Mouse (Mus musculus) regulatory T cell (primary cell): ENCODE results near the gene Stard3nl.

Experiments
- in situ Hi-C: fragments of 300-600 bp; cut with MboI, MseI; formaldehyde crosslinking; loops from one replicate; pipeline ENCODE4 v1.15.1; 2025; ENCODE audit warnings: high pct_unique_total_duplicates

Stard3nl gene

DNA sequence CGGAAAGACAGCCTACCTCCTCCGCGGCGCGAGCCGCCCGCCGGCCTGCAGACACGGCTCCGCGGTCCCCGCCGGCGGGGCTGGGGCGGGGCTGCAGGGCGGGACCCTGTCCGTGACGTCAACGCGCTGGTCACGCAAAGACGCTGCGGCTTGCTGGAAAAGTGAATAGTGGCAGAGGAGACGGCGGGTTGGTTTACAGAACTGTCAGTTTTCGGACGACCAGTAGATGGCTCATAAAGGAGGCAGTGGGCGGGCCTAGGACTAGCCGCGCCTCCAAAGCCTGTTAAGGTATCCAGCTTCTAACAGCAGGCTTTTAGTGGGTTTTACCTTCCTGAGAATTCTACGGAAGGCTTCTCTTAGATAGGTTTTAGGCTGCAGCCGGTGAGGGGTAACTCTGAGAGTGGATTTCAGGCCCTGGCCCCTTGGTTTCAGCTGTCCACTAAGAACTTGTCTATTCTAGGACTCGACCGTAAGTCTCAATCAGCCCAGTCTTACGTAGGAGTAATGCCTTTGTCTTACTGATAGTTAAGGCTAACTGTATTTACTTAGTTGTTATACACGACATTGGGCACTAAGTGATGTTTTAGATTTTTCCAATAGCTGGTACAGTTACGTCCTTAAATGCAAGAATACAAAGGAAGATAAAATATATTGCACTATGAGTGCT, at the start of gene Stard3nl:
TSS of gene Stard3nl (minus strand) at position 108 of the 667 bp plus-strand sequence.
- in situ Hi-C loops = no loop called here

DNA sequence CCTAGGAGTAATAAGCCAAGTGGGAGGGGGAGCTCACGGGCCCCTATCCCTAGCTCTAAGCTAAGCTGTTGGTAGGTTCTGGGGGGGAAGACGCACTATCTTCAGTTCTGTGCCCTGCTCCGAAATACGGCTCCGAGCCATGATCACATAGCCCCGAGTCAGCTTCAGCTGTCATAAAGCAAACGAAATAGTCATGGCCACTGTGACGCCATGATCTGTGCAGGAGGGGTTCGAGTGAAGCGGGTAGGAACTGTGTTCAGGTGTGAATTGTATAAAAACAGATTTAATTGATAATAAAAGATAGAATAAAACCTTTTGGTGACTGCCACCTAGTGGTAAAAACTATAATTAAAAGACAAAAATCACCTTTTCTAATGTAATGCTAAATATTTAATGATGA, 42.4 kb upstream of the Stard3nl start:
- in situ Hi-C loops = loop anchor here (5.0 to 10.0 kb wide), 3 partner anchors 66 to 263 kb away; no protein-coding TSS in a partner anchor

GRCm38 (mm10) chr13:19429812-19430370, 34.3 kb upstream of the Stard3nl start:
- in situ Hi-C loops = loop anchor here (10.0 kb wide), 2 partner anchors 145 to 255 kb away; no protein-coding TSS in a partner anchor

GRCm38 (mm10) chr13:19428076-19428475, 32.5 kb upstream of the Stard3nl start:
- in situ Hi-C loops = no loop called here

DNA sequence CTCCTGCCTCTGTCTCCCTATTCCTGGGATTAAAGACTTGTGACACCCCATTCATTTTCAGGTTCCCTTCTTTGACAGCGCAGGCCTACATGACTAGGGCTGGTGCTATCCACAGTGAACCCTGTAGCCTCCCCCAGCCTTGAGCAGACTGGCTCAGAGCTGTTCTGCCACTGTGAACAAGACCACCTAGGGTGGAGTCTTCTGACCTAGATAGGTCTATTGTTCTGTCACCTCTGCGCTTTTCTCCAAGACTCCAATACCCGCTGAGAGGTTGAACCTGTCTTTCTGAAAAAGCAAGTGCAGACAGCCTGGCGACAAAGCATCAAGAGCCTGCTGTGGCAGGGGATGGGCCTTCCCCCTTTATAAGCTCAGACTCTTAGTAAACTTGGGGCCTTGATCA, 29.0 kb upstream of the Stard3nl start:
- in situ Hi-C loops = no loop called here

DNA sequence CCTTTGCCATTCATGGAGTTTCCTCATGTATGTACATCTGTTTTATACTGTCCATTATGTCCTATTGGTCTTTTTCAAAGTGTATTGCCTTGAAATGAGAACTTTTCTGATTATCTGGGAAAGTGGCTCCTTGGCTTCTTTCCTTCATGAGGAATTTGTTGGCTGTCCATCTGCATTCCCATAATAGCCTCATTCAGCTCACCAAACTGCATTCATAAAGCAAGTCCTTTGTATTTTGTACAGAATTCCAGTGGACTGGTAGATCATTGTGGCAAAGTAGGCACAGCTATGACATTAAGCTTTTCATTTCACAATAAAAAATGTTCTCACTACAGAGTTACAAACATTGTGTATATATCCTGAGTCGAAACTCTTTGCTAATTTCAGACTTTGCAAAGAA, 26.9 kb upstream of the Stard3nl start:
- in situ Hi-C loops = no loop called here

DNA sequence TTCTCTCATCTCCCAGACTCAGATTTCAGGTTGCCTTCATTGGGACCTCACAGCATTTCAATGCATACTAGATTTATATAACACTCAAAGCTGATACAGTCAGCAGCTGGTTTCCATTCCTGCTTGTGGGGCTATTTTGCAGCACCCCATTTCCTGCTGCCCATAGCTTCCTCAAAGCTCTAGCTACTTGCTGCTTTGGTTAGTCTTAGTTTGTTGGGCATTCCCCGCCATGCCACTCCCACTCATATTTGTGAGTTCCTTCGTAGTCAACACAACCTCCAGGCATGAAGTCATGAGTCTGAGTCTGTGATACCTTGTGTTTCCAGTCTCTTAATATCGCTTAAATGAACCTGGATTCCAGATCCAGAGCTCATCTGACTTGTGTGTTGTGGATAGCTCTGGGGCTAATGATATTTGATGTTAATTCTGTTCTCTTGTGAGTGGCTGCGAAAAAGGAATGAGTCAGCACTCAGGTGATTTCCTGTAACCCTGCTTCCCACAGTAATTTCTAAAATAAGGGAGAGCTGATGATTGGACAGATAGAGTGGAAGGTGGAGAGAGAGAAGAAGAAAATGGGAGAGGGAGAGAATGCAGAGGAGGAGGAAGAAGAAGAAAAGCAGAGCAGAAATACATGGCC, 22.4 kb upstream of the Stard3nl start:
- in situ Hi-C loops = no loop called here

- in situ Hi-C loops = no loop called here
These were observed 20.4 kb upstream of the Stard3nl start for GRCm38 (mm10) chr13:19415894-19416531.

DNA sequence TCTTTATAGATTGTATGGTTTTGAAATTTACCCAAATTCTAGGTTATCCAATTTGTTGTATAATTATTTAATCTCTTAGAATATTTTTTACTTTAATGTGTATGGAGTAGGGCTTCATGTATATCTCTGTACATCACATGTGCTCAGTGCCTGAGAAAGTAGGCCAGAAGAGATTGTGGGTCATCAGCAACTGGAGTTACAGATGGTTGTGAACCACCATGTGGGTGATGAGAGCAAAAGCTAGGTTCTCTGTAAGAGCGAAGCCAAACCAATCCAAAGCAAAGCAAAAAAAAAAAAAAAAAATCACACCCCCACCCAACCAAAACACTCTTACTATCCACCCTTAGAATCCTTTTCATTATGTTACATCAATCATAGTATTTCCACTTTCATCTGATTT, 19.7 kb upstream of the Stard3nl start:
- in situ Hi-C loops = no loop called here

DNA sequence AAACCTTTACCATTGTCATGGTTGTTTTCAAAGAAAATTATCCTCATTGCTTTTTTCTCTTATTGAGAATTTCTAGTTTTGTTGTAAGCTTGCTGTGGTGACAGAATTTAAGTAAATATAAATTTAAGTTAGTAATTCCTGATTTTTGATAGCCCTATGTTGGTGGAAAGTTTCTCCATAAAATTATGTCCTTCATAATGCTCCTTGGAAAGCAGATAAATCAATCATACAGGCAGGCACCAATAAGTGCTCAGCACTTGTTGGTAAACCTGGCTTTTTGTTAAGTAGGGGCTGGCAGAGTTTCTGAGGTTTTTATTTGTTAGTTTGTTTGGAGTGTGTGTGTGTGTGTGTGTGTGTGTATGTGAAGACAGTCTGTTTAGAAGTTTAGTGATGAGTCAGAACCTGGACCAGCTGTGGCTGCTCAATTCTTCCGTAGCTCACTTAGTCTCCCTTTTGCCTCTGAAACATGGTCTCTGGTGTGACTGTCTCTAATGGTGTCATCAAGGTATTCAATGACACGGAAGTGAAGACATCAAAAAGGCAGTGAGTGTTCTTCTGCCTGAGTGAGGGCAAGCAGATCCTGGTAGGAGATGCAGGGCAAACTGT, 16.8 kb upstream of the Stard3nl start:
- in situ Hi-C loops = no loop called here

- in situ Hi-C loops = no loop called here
These were observed 16.3 kb upstream of the Stard3nl start for GRCm38 (mm10) chr13:19411886-19412285.

DNA sequence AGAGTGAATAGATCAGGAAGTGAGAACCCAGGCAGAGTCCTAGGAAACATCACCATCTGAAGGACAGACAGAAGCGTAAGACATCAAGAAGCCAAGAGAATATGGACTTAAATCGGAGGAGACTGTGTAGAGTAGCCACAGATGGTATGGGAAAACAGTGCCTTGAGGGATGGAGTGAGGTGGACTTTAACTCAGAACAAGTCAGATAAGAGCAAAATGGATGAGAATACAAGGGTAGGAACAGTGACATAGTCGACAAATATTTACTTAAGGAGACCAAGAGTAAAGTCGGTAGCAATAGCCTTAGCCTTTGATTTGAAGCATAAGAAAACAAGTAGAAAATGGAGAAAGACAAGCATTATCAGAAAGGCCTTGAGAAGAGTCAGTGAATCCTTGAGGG, 15.1 kb upstream of the Stard3nl start:
- in situ Hi-C loops = no loop called here

DNA sequence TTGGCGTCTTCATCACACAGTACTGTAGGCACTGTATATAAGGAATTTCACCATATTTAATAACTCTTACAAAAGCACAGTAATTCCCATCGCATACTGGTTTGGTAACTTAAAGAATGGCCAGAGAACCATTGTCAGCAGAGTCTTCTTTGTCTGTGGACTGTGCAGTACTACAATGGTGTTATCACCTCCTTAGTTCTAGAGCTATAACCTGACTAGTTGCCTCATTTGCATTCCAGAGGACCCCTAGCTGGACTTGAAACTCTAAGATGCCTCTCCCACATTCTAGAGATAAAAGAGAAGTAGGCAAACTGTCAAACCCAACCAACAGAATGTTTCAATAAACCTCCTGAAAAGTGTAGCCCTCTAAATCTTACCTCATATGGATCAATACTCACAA, 12.4 kb upstream of the Stard3nl start:
- in situ Hi-C loops = no loop called here

GRCm38 (mm10) chr13:19404623-19405022, 9.0 kb upstream of the Stard3nl start:
- in situ Hi-C loops = no loop called here

GRCm38 (mm10) chr13:19394798-19395687, 552 bp downstream of the Stard3nl start:
- in situ Hi-C loops = no loop called here

- in situ Hi-C loops = no loop called here
These were observed 1.4 kb downstream of the Stard3nl start for GRCm38 (mm10) chr13:19394171-19394570.

- in situ Hi-C loops = no loop called here
These were observed 1.9 kb downstream of the Stard3nl start for GRCm38 (mm10) chr13:19393731-19394130.

DNA sequence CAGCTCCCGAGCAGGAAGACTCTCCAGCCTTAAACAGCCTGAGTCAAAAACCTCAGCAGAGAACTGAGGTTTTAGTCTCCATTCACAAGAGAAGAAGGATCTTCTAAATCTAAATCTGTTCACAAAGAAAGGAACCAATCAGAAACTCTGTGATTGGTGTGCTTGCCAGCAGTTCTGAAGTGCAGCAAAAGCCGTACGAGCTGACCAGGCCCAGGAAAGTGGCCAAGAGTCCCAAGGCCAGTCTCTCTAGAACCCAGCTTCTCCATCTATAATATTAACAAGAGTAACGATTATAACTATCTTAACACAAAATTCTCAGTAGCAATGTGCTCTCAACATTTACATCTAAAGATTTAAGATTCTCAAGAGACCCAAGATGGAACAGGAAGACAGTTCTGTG, 4.0 kb downstream of the Stard3nl start:
- in situ Hi-C loops = no loop called here

DNA sequence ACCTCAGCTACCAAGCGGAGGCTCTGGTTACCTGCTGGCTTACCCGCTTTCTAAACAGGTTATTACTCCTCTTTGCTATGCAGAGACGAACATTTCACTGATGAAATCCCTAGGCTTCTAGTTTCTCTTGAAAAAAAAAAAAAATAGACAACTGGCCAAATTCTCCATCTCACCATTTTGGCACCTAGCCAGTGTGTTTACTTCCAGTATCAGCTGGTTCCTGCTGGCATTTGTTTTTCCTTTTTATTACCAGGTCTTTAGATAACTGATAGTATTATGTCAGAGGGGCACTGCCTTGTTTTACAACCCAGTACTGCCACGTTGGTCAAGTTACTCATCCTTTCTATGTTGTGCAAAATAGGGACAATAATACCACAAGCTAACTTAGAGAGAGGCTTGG, 5.3 kb downstream of the Stard3nl start:
- in situ Hi-C loops = no loop called here

GRCm38 (mm10) chr13:19389896-19390295, 5.7 kb downstream of the Stard3nl start:
- in situ Hi-C loops = no loop called here

DNA sequence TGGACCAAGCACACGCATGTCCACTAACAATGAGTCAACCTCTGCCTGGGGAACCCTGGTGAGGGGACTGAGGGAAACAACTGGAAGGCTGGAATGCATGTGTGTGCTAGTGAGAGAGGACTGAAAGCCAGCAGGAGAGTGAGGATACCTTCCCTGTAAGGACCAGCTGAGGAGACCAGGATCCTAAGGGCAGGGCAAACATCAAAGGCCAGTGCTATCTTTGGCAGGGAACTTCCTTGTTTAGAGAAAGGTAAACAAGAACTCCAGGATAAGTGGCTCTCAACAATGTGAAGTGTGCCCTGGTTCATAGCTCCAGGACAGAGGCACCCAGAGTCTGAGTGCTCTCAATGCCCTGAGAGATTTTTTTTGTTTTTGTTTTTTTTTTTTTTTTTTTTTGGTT, 6.2 kb downstream of the Stard3nl start:
- in situ Hi-C loops = no loop called here
